Mouse (Mus musculus): ENCODE results near the gene Nckap1. TPM values are rescaled to one million over a fixed set of nuclear protein-coding genes. Genes with fewer than 3 reads are reported as not detected.

The Nckap1 gene
- 82.0 and 89.9 TPM in 2 replicates for polyA plus RNA-seq (2016; fragmentation: Nextera tagmentation; extraction: Ambion mirVana)

DNA sequence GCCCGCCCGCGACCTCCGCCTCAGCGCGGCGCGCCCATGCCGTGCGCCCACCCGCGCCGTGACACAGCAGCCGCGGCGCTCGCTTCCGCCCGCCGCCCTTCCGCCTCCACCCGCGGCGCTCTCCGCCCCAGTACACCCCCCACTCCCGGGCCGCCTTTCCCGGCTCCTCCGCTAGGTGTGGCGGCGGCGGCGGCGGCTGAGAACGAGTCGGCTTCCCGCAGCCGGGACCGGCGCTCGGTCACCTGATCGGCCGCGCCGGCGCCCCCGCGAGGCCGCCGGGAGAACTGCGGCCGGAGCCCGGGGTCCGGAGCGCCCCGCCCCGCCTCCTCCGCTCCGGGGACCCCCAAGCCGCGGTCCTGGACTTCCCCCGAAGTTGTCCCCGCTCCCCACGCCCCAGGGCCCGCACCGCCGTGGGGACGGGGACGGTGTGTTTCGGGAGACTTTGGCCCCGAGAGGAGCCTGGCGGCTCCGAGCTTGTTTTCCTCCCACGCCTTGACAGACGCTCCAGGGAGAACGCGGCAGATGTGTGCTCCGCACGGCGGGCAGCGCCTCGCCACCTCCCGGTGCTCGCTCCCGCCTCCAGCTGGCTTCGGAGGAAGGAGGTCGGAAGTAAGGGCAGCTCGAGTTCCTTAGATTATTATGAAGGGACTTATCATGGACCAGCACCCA, at the start of gene Nckap1:
Gene Nckap1 (minus strand): TSS at position 338 of the 669 bp plus-strand sequence.
- H3K27ac ChIP-seq: peak within 1 kb of the TSS; percentile 97
- H3K36me3 ChIP-seq: no peaks in the 10 kb centered on the region
- peak; percentile 86 for ATAC-seq (ENCODE audit: insufficient number of reproducible peaks, insufficient read depth, low FRiP score, low TSS enrichment, low read depth)
- peak within 1 kb of the TSS; percentile 97 for H3K9ac ChIP-seq (replicated peaks)
- no peaks in the 10 kb centered on the region for H3K27me3 ChIP-seq
- peak within 1 kb of the TSS; percentile 73 for H3K4me2 ChIP-seq
- H3K9me3 ChIP-seq: no peaks in the 10 kb centered on the region
- H3K4me3 ChIP-seq (replicated peaks): peak within 1 kb of the TSS; percentile 88
- H3K4me1 ChIP-seq (replicated peaks): peaks cover 15% of the 10 kb centered on the region
- under 1% methylated on average over 71 of the region's 88 CpGs for WGBS

DNA sequence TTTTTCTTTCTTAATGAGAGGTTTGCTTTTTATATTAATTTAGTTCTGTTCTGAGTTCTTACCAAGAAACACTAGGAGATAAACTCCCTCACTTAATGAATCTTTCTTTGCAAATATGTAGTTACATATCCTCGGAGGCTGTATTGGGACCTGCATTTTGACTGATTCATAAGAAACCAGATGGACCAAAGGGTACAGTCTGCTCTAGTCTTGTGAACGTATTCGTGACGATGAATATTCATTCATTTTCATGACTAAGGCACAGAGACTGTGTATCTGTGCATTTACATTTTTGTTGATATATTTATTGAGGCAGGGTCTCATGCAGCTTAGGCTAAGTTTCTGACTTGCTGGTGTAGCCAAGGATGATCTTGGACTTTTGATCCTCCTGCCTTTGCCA, 43.3 kb upstream of the Nckap1 start:
- Histone ChIP-seq H3K4me2 (no peak overlapping the region), H3K9ac (replicated peaks) (no peak overlapping the region), H3K27me3 (no peaks in the 10 kb centered on the region), H3K9me3 (0 out of 2 replicates have a peak, but pooled peaks cover 3% of the 10 kb centered on the region), H3K27ac (no peak overlapping the region), H3K4me3 (replicated peaks) (no peak overlapping the region), H3K4me1 (replicated peaks) (no peaks in the 10 kb centered on the region), H3K36me3 (peaks cover 30% of the 10 kb centered on the region)
- ATAC-seq (ENCODE audit: insufficient number of reproducible peaks, insufficient read depth, low FRiP score, low TSS enrichment, low read depth): no peak
- WGBS: 97% methylated on average over 4 of the region's 4 CpGs

DNA sequence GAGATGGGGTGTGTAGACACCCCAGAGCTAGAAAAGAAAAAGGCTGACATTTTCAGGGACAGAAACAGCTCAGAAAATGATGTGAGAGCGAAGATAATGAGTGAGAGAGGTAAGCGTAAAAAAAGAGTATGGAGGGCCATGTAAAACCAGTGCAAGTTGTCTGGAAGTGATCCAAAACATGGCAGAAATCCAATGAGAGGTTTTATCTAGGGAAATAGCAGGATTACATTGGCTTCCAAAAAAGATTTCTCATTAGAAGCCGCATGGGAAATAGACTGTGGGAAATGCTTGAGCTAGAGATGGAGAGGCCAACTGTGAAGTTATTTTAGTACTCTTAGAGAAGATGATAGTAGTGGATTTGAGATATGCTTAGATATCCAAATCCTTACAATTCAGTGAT, 40.7 kb upstream of the Nckap1 start:
- Histone ChIP-seq H3K9ac (replicated peaks) (no peak overlapping the region), H3K9me3 (0 out of 2 replicates have a peak, but pooled peaks cover 3% of the 10 kb centered on the region), H3K4me1 (replicated peaks) (peaks cover 4% of the 10 kb centered on the region; the same call in 1 of the 2 replicates), H3K36me3 (peaks cover 28% of the 10 kb centered on the region), H3K4me3 (replicated peaks) (no peak overlapping the region), H3K27me3 (no peaks in the 10 kb centered on the region), H3K4me2 (no peak overlapping the region), H3K27ac (no peak overlapping the region)
- ATAC-seq (ENCODE audit: insufficient number of reproducible peaks, insufficient read depth, low FRiP score, low TSS enrichment, low read depth): no peak
- WGBS: 95% methylated on average over 3 of the region's 3 CpGs

DNA sequence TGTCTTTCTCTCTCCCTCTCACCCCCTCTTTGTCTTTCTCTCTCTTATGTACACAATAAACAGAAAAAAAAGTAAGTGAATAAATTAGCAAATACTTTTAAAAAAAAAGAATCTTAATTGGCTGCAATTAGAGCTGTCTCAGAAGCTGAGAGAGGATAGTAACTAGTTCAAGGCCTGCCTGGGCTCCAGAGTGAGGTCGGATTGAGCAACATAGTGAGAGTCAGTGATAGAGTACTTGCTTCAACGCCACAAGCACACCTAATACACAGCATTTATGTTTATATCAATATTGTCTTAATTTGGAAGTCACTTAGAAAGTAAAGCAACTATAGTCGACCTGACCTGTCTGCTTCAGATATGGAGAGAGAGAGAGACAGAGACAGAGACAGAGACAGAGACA, 37.8 kb upstream of the Nckap1 start:
- no peaks in the 10 kb centered on the region for H3K27me3 ChIP-seq
- ATAC-seq (ENCODE audit: insufficient number of reproducible peaks, insufficient read depth, low FRiP score, low TSS enrichment, low read depth): no peak
- no peak overlapping the region for H3K9ac ChIP-seq (replicated peaks)
- no peak overlapping the region for H3K4me3 ChIP-seq (replicated peaks)
- WGBS: 86% methylated on average over 3 of the region's 3 CpGs
- no peak overlapping the region for H3K27ac ChIP-seq
- no peak overlapping the region for H3K4me2 ChIP-seq
- peaks cover 4% of the 10 kb centered on the region; the same call in 1 of the 2 replicates for H3K4me1 ChIP-seq (replicated peaks)
- H3K36me3 ChIP-seq: peaks cover 6% of the 10 kb centered on the region
- no peaks in the 10 kb centered on the region for H3K9me3 ChIP-seq

DNA sequence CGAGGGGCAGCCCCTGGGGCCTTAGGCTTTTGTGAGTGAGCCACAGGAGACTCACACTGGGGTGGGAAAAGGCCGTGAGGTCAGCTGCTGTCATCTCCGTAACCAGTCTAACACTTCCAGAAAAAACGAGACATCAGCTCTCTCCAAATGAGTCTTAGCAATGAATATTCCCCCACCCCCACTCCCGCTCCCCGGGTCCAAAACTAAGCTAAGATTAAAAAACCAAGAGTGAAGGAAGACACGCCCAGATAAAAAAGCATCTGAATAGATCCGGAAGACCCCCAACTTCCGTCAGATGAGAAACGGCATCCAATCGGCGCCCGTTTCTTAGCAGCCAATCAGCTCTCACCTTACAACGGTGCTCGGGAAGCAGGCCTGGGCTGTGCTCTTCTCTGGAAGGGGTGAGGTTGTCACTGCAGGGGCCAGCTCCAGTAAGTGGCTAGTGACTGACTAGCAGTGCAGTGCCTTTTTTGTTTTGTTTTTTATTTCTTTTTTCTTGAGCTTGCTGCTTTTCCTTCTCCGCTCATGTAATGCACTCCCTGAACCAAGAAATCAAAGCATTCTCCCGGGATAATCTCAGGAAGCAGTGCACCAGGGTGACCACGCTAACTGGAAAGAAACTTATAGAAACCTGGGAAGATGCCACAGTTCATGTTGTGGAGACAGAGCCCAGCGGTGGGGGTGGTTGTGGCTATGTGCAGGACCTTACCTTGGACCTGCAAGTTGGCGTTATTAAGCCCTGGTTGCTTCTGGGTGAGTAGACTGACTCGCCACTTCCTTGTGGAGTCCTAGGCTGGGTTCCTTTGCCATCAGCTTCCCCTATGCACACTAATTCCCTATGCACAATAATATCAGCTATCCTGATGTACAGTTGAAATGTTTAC, 35.9 kb upstream of the Nckap1 start, which contains the start of the genes Dusp19 and Nup35:
Gene Dusp19 (plus strand): TSS at position 192 of the 884 bp plus-strand sequence.
Gene Nup35 (plus strand): TSS at position 383 of the 884 bp plus-strand sequence.
- Histone ChIP-seq H3K4me2 (peak within 1 kb of the TSS; percentile 60), H3K4me3 (replicated peaks) (peak within 1 kb of the TSS; percentile 56), H3K9me3 (no peaks in the 10 kb centered on the region), H3K36me3 (peaks cover 4% of the 10 kb centered on the region), H3K4me1 (replicated peaks) (peaks cover 4% of the 10 kb centered on the region; the same call in 1 of the 2 replicates), H3K27ac (peak within 1 kb of the TSS; percentile 36; the same call in 1 of the 2 replicates), H3K9ac (replicated peaks) (peak within 1 kb of the TSS; percentile 61), H3K27me3 (no peaks in the 10 kb centered on the region)
- ATAC-seq (ENCODE audit: insufficient number of reproducible peaks, insufficient read depth, low FRiP score, low TSS enrichment, low read depth): peak; percentile 99
- WGBS: 3% methylated on average over 21 of the region's 21 CpGs

DNA sequence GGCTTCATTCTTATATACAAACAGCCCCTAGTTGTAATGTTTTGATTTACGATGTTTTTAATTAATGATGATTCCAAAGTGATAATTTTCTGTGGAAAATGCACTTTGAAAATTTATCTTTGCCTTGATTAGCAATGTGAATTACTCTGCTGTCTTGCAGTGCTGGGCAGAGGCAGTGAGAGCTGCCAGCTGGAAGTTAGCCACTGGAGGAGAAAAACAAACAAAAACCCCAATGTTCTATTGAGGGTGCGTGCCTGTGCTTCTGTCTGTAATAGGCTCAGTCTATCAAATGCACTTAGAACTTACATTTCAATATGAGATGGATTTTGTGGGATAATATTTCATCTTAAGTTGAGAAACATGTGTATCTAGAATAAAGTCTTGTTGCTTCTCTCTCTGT, 31.6 kb upstream of the Nckap1 start:
- H3K4me1 ChIP-seq (replicated peaks): peaks cover under 1% of the 10 kb centered on the region; the same call in 1 of the 2 replicates
- 87% methylated on average over 2 of the region's 2 CpGs for WGBS
- H3K9ac ChIP-seq (replicated peaks): no peak overlapping the region
- H3K27me3 ChIP-seq: no peaks in the 10 kb centered on the region
- H3K4me2 ChIP-seq: no peak overlapping the region
- no peak overlapping the region for H3K27ac ChIP-seq
- H3K4me3 ChIP-seq (replicated peaks): no peak overlapping the region
- H3K9me3 ChIP-seq: no peaks in the 10 kb centered on the region
- ATAC-seq (ENCODE audit: insufficient number of reproducible peaks, insufficient read depth, low FRiP score, low TSS enrichment, low read depth): no peak
- H3K36me3 ChIP-seq: no peaks in the 10 kb centered on the region

DNA sequence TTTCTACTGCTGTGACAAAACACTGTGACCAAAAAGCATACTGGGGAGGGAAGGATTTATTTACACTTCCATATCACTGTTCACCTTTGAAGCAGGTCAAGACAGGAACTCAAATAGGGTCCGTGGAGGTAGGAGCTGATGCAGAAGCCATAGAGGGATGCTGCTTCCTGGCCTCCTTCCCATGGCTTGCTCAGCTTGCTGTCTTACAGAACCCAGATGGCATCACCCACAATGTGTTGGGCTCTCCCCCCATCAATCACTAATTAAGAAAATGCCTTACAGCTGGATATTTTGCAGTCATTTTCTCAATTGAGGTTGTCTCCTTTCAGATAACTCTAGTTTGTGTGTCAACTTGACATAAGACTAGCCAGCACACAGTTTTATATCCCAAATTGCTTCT, 31.1 kb upstream of the Nckap1 start:
- Histone ChIP-seq H3K27ac (no peak overlapping the region), H3K9ac (replicated peaks) (no peak overlapping the region), H3K36me3 (no peaks in the 10 kb centered on the region), H3K4me1 (replicated peaks) (no peaks in the 10 kb centered on the region), H3K4me3 (replicated peaks) (no peak overlapping the region), H3K4me2 (no peak overlapping the region), H3K27me3 (no peaks in the 10 kb centered on the region), H3K9me3 (no peaks in the 10 kb centered on the region)
- ATAC-seq (ENCODE audit: insufficient number of reproducible peaks, insufficient read depth, low FRiP score, low TSS enrichment, low read depth): no peak
- WGBS: 59% methylated on average over 1 of the region's 1 CpGs

DNA sequence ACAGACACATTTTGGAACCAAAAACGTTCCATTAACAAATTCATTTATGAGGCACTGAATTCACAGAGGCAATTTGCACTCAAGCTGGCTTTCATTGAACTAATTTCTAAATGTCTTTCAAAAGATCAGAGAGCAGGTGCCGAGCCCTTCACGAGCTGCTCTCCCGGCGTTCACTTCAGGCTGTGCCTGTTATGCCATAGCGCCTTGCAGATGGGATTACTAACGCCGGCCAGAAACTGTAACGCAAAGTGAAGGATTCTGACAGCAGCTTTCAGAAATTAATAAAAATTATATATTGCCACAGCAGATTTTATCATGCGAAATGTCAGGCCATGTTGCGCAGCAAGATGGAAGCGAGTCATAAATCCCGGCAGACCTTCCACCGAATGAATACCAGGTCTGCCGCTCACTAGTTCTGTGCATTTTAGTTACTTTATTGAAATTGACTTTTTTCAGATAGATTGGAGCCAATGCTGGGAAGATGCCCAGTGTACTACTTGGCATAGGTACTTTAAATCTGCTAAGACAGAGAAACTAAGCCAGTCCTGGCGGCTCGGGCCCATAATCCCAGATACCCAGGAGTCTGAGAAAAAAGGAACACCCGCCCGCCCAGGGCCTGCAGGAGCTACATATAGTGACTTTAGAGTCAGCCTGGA, 22.7 kb upstream of the Nckap1 start:
- Histone ChIP-seq H3K9me3 (no peaks in the 10 kb centered on the region), H3K27me3 (no peaks in the 10 kb centered on the region), H3K4me2 (no peak overlapping the region), H3K27ac (no peak overlapping the region), H3K4me1 (replicated peaks) (no peaks in the 10 kb centered on the region), H3K9ac (replicated peaks) (no peak overlapping the region), H3K36me3 (no peaks in the 10 kb centered on the region), H3K4me3 (replicated peaks) (no peak overlapping the region)
- ATAC-seq (ENCODE audit: insufficient number of reproducible peaks, insufficient read depth, low FRiP score, low TSS enrichment, low read depth): no peak
- WGBS: 77% methylated on average over 19 of the region's 19 CpGs

DNA sequence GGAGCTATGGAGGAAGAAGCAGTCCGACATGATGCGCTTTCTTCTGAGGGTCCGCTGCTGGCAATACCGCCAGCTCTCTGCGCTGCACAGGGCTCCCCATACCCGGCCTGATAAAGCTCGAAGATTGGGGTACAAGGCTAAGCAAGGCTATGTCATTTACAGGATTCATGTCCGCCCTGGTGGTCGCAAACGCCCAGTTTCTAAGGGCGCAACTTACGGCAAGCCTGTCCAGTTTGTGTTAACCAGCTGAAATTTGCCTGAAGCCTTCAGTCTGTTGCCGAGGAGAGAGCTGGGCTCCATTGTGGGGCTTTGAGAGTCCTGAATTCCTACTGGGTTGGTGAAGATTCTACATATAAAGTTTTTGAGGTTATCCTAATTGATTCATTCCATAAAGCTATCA, 21.6 kb upstream of the Nckap1 start:
- 94% methylated on average over 13 of the region's 13 CpGs for WGBS
- no peak for ATAC-seq (ENCODE audit: insufficient number of reproducible peaks, insufficient read depth, low FRiP score, low TSS enrichment, low read depth)
- no peak overlapping the region for H3K9ac ChIP-seq (replicated peaks)
- no peaks in the 10 kb centered on the region for H3K27me3 ChIP-seq
- H3K27ac ChIP-seq: no peak overlapping the region
- H3K36me3 ChIP-seq: no peaks in the 10 kb centered on the region
- H3K4me3 ChIP-seq (replicated peaks): no peak overlapping the region
- no peaks in the 10 kb centered on the region for H3K9me3 ChIP-seq
- no peaks in the 10 kb centered on the region for H3K4me1 ChIP-seq (replicated peaks)
- no peak overlapping the region for H3K4me2 ChIP-seq

DNA sequence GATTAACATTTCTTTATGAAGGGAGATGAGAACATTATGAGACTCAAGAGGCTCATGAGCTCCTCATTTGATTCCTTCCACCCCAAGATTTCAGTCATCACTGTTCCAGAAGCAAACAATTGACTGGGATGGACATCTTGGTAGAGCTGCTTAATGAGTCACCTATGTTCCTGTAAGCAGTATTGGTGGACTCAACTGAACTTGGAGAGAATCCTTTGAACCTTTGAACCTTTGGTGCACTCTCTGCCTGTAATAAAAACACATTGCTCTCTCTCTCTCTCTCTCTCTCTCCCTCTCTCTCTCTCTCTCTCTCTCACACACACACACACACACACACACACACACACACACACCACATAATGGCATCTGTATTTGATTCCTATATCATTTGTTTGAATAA, 19.4 kb upstream of the Nckap1 start:
- H3K9me3 ChIP-seq: no peaks in the 10 kb centered on the region
- ATAC-seq (ENCODE audit: insufficient number of reproducible peaks, insufficient read depth, low FRiP score, low TSS enrichment, low read depth): no peak
- no peak overlapping the region for H3K27ac ChIP-seq
- H3K4me3 ChIP-seq (replicated peaks): no peak overlapping the region
- no peaks in the 10 kb centered on the region for H3K36me3 ChIP-seq
- no peak overlapping the region for H3K9ac ChIP-seq (replicated peaks)
- no peaks in the 10 kb centered on the region for H3K27me3 ChIP-seq
- no peaks in the 10 kb centered on the region for H3K4me1 ChIP-seq (replicated peaks)
- no peak overlapping the region for H3K4me2 ChIP-seq

DNA sequence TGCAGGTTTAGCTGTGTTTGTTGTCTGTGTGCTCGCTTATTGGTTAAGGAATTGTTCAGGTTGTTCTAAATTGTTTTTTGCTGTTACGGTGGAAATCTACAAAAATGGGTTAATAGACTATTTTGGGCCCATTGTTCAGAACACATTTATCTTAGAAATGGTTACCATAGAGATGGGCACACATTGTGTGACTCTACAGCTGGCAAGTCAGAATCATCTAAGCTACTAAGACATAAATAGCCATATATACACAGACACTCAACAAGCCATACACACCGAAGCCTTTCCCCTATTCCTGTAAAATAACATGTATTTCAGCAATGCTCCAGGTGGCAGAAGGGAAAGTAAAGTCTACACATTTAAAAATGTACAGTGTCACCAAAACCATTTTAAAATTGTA, 18.7 kb upstream of the Nckap1 start:
- Histone ChIP-seq H3K27ac (no peak overlapping the region), H3K4me1 (replicated peaks) (no peaks in the 10 kb centered on the region), H3K36me3 (no peaks in the 10 kb centered on the region), H3K27me3 (no peaks in the 10 kb centered on the region), H3K4me3 (replicated peaks) (no peak overlapping the region), H3K4me2 (no peak overlapping the region), H3K9ac (replicated peaks) (no peak overlapping the region), H3K9me3 (no peaks in the 10 kb centered on the region)
- 89% methylated on average over 3 of the region's 3 CpGs for WGBS
- no peak for ATAC-seq (ENCODE audit: insufficient number of reproducible peaks, insufficient read depth, low FRiP score, low TSS enrichment, low read depth)
